Mouse (Mus musculus): Measurements from ENCODE around the gene Carhsp1. TPM values are rescaled to one million over a fixed set of nuclear protein-coding genes. Genes with fewer than 3 reads are reported as not detected.
A peak's percentile ranks its signal among the peaks of the same experiment; 100 is the strongest.

Gene Carhsp1
- 9.1 and 9.8 TPM in 2 replicates for total RNA-seq (2017)

- peak; percentile 68 for ATAC-seq (replicated peaks; ENCODE audit: low read depth, poor library complexity, severe bottlenecking)
Observed at GRCm38 (mm10) chr16:8671551-8672349, at the start of gene Carhsp1. Carhsp1 (minus strand) TSS chr16:8672155.

GRCm38 (mm10) chr16:8720447-8720846 is 48.5 kb upstream of the Carhsp1 start:
- no peak for ATAC-seq (replicated peaks; ENCODE audit: low read depth, poor library complexity, severe bottlenecking)

GRCm38 (mm10) chr16:8717744-8718143 is 45.8 kb upstream of the Carhsp1 start:
- ATAC-seq (replicated peaks; ENCODE audit: low read depth, poor library complexity, severe bottlenecking), result 0 out of 2 replicates have a peak, but pooled peaks have one; percentile 30

- ATAC-seq (replicated peaks; ENCODE audit: low read depth, poor library complexity, severe bottlenecking), result no peak
Observed at GRCm38 (mm10) chr16:8716300-8716699, 44.3 kb upstream of the Carhsp1 start.

GRCm38 (mm10) chr16:8715513-8716080 is 43.6 kb upstream of the Carhsp1 start:
- ATAC-seq (replicated peaks; ENCODE audit: low read depth, poor library complexity, severe bottlenecking), result no peak

GRCm38 (mm10) chr16:8714851-8715250 is 42.9 kb upstream of the Carhsp1 start:
- ATAC-seq (replicated peaks; ENCODE audit: low read depth, poor library complexity, severe bottlenecking), result no peak

GRCm38 (mm10) chr16:8711998-8712397 is 40.0 kb upstream of the Carhsp1 start:
- no peak for ATAC-seq (replicated peaks; ENCODE audit: low read depth, poor library complexity, severe bottlenecking)

- ATAC-seq (replicated peaks; ENCODE audit: low read depth, poor library complexity, severe bottlenecking), result no peak
Observed at GRCm38 (mm10) chr16:8700586-8700985, 28.6 kb upstream of the Carhsp1 start.

- no peak for ATAC-seq (replicated peaks; ENCODE audit: low read depth, poor library complexity, severe bottlenecking)
Observed at GRCm38 (mm10) chr16:8699556-8699955, 27.6 kb upstream of the Carhsp1 start.

- no peak for ATAC-seq (replicated peaks; ENCODE audit: low read depth, poor library complexity, severe bottlenecking)
Observed at GRCm38 (mm10) chr16:8691206-8691605, 19.3 kb upstream of the Carhsp1 start.

GRCm38 (mm10) chr16:8689979-8690656 is 18.2 kb upstream of the Carhsp1 start:
- no peak for ATAC-seq (replicated peaks; ENCODE audit: low read depth, poor library complexity, severe bottlenecking)

GRCm38 (mm10) chr16:8687559-8688112 is 15.7 kb upstream of the Carhsp1 start:
- ATAC-seq (replicated peaks; ENCODE audit: low read depth, poor library complexity, severe bottlenecking), result no peak

- peak; percentile 66 for ATAC-seq (replicated peaks; ENCODE audit: low read depth, poor library complexity, severe bottlenecking)
Observed at GRCm38 (mm10) chr16:8686871-8687535, 15.0 kb upstream of the Carhsp1 start.

GRCm38 (mm10) chr16:8686121-8686870 is 14.3 kb upstream of the Carhsp1 start:
- peak; percentile 80 for ATAC-seq (replicated peaks; ENCODE audit: low read depth, poor library complexity, severe bottlenecking)

- no peak for ATAC-seq (replicated peaks; ENCODE audit: low read depth, poor library complexity, severe bottlenecking)
Observed at GRCm38 (mm10) chr16:8685087-8685486, 13.1 kb upstream of the Carhsp1 start.

- no peak for ATAC-seq (replicated peaks; ENCODE audit: low read depth, poor library complexity, severe bottlenecking)
Observed at GRCm38 (mm10) chr16:8680470-8680869, 8.5 kb upstream of the Carhsp1 start, which contains the start of gene Gm5767. Gm5767 (plus strand) TSS chr16:8680770.

- no peak for ATAC-seq (replicated peaks; ENCODE audit: low read depth, poor library complexity, severe bottlenecking)
Observed at GRCm38 (mm10) chr16:8679780-8680179, 7.8 kb upstream of the Carhsp1 start.

- peak; percentile 16; the same call in 1 of the 2 replicates for ATAC-seq (replicated peaks; ENCODE audit: low read depth, poor library complexity, severe bottlenecking)
Observed at GRCm38 (mm10) chr16:8678676-8679075, 6.7 kb upstream of the Carhsp1 start.

- ATAC-seq (replicated peaks; ENCODE audit: low read depth, poor library complexity, severe bottlenecking), result no peak
Observed at GRCm38 (mm10) chr16:8678035-8678434, 6.1 kb upstream of the Carhsp1 start.

All from common myeloid progenitor, adult 5-6 weeks (primary cell).